Mouse (Mus musculus) Muller cell, postnatal 12 days (primary cell): ENCODE measurements around the gene Cyth1.

Source experiments
- DNase-seq: peaks from one replicate; pipeline ENCODE4 v3.0.0-alpha.2; 2015; ENCODE audit errors: inconsistent ontology term

Cyth1 gene

DNA sequence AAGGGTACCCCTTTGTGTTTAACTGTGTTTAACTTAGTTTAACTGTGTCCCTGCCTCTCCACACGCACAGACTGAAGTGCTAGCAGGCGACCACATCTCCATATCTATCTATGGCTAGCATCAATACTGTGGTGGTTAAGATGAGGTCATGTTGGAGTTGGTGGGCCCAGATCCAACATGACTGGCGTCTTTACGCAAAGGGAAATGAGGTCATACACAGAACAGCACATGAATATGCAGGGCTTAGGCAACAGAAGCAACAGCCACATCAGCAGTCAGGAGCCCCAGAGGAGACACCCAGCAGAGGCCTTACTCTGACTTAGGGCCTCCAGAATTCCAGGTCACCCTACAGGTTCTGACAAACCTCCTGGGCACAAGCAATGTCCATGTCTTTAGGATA lies 95.4 kb downstream of the Cyth1 start:
- no peak for DNase-seq

DNA sequence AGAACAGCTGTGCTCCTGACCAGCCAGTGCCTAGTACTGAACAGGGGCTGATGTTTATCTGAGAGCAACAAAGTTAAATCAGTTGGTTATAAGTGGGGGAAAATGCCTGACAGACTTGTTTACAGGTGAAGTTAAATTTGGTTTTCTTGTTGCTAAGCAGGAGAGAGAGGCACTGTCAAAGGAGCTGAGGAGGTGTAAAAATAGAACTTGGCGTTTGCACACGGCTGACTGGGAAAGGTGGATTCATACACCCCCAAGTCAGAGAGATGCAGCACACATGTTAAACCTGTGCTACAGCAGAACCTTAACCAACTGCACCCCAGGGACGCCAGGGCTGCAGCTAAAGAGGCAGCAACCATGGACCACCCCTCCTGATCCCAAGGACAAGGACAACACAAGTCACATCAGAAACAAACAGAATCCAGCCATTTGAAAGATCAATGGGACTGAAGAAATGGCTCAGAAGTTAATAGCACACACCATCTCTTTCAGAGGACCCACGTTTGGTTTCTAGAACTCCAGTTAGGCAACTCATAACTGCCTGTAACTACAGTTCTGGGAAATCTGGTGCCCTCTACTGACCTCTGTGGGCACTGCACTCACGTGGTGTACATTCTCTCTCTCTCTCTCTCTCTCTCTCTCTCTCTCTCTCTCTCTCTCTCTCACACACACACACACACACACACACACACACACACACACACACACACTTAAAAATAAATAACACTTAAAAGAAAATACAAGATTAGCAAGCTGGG lies 96.8 kb downstream of the Cyth1 start:
- no peak for DNase-seq

DNA sequence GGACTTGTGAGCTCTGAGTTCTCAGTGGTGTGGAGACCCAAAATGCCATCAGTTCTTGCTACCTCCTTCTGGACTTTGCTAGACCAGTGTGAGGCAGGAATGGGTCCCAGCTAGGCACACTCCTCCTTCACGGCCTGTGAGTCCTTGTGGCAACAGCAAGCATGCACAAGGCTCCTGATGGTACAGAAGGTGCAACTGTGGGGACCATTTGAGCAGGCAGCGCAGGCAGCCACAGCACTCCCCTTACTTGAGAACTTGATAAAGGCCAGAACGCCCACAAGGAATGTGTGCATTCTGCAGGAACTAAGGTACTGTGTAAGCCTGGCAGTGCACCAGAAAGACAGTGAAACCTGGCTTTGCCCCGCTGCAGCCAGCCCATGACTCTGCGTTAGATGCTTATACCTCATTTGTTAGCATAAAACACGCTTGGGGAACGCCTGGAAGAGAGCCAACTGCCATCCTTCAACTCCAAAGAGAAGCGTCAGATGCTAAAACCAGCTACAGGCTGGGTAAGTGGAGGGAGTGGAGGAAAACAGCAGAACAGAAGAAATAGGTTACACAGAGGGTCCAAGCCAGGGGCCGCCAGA lies 98.2 kb downstream of the Cyth1 start:
- DNase-seq, result no peak

DNA sequence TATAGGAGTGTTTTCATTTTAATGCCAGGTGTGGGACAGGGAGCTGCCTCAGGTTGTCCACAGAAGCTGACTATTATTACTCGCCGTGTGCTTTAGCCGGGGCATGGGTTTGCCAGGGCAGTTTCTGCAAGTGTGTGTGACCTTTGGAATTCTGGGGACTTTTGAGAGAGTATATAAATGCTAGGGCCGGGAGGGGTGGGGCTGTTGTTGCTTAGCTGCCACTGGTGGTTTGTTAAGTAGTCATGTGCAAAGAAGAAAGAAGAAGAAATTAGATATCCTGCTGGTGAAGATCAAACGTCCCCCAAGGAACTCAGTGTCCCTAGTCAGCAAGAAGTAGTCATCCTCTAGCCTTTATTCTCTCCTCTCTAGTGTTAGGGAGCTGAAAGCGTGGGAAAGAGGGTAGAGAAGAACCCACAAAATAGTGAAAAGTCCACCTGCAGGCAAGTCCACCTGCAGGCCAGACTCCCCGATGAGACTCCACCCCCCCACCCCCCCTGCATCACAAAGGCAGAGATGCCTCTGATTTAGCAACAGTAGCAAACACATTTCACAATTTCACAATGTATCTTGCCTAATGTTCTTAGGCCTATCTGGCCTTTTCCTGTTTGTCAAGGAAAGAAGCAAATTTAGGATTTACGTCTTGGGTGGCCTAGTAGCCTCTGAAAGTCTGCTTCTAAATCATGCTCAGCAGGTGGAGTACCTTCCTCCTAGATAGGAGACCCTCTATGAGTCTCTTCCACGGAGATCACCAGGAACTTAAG lies 100.3 kb downstream of the Cyth1 start:
- DNase-seq, result no peak

DNA sequence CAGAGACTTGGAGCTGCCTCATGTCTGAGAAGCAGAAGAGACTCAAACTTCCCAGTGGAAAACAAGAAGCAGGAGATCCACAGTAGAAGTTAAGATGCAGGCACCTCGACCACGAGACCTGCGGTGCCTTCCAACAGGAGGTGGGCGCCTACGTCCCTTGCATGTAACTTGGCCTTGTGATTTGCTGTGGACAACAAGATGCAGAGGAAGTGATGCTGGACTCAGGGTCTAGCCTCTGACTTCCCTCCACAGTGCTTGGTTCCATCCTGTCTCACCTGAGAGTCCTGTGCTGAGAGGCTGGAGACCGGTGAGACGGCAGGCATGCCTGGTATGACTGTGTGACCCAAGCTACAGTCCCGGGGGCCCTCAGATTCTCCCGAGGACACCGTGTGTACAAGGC lies 101.9 kb downstream of the Cyth1 start:
- DNase-seq, result no peak

DNA sequence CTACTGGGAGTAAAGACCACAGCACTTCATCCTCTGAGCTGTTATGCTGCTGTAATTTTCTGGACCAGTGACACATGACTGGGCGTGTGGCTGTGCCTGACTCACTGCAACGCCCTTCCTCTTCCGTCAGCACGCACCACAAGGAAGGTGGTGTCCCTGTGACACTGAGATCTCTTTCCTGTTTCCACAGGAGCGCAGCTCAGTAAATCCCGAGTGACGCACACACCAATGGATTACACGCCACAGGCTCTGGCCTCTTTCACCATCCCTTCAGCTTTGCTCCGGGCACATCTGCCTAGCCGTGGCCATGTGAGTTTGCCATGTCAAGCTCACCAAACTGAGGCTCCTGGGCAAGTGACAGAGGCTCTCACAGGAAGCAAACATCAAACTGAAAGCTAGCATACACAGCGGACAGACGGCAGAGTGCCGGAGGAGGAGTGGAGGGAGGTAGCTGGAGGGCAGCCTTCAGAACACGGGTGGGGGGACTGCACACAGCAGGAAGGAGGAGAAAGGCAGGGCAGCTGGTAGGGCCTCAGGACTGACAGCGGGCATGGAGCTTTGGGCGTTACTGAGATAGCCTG lies 102.5 kb downstream of the Cyth1 start:
- DNase-seq, result no peak

DNA sequence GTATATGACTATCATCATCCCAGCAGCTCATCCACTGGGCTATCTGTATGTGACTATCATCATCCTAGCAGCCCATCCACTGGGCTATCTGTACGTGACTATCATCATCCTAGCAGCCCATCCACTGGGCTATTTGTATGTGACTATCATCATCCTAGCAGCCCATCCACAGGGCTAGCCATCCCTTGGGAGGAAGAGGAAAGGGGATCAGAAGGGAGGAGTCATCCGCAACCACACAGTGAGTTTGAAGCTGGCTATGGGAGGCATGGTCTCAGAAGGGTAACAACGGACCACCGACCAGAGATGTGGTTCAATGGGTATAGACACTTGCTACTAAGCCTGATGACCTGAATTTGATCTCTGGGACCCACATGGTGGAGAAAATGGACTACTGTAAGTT lies 103.3 kb downstream of the Cyth1 start:
- no peak for DNase-seq

DNA sequence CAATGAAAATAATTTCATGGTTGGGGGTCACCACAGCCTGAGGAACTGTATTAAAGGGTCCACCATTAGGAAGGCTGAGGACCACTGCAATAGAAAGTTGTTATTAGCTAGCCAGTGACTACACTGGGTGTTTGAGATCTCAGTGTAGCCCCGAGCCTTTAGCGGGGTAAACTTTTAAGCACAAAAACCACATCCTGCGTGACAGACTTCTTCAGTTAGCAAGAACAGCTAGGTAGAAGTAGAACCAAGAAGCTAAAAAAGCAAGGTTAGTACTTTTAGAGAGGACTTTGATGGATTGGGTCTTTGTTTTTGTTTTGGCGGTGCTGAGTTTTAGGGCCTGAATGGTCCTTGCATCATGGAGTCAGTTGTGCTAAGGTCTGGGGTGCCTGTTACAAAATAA lies 104.7 kb downstream of the Cyth1 start:
- no peak for DNase-seq

DNA sequence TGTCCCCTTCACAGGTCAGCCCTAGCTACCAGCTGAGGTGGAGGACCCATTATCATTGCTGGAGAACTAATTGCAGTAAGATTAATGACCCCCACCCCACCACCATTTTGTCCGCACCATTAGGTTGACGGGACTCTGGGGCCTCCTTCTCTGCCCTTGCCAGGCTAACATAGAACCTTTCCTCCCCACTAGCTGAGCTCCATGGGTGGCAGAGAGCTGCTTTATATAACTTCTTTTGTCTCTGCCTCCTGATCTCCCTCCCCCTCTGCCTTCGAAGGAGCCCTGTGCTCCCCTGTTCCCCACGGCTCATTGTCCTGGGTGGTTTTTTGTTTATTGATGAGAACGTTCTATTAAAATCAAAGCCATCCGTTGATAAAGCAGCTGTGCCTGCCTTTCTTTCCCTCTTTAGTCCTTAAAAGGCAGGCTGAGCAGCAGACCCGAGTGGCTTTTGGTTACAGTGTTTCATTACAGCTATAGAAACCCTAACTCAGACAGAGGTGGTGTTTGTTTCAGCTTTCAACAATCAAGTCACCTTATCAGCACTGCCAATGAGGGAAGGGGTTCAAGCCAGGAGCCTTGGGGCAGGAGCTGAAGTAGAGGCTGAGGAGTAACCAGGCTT lies 105.7 kb downstream of the Cyth1 start:
- DNase-seq, result no peak

DNA sequence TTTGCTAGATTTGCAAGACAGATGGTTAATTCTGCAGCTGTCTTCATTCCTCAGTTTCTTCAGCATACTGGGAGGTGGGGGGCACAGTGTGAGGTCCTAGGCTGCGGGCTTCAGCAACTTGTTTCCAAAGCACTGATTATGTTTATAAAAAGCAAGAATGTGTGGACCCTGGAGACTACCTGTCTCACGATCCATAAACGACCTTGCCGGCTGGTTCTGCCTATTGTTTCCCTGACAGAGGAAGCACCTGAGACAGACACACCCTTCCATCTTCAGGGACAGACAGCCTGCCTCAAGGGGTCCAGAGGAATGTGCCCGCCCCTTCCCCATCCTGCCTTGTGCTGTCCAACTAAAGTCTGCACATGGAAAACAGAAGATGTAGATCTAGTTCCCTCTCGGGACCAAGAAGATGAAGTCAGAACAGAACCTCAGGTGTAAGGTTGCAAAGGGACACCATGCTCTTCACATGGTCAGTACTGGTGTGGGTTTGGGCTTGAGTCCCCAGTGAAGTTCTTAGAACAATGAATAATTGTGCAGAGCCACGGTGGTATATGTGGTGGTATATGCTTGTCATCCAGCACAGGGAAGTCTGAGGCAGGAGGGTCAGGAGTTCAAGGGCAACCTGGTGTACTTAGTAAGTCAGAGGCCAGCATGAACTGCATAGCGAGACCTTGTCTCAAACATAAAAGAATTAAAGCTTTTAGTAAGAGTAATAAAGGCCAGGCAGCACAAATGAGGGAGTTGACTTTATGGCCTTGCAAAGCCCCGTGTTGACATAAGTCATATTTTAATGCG lies 107.4 kb downstream of the Cyth1 start:
- DNase-seq, result no peak

DNA sequence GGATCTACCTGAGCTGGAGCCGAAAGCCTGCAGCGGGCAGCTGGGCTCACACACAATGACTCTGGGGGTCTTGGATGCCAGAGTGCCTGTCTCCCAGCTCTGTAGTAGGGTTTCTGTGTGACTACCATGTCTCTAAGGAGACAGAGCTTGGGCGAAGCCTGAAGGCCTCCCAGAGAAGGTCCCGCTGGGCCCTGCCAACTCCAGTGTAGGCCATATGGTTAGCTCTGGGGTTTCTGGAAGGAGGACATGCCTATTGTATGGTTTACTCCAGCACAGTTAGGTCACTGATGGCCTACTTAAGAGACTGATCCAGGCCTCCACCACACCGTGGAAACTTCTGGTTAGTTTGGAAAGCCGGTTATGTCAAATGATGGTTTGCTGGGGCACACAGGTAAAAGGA lies 110.0 kb downstream of the Cyth1 start:
- no peak for DNase-seq

DNA sequence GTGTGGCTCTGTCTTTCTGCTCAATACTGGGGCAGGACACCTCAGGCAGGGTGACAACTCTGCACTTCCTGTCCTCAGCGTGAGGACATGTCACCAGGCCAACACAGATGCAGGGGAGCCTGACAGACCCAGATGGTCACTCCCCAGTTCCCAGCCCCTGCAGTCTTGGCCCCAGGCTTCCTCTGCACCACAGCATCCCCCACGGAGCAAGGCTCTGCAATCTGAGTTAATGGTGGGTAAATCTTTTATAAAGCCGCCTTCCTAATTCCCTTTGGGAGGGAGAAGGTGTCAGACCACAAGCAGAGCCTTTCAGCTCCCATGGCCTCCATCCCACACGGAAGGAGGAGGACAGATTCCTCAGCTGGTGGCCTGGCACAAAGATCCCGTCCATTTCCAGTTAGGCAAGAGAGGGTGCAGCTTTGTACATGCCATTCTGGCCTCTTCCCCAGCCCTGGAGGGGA lies 112.2 kb downstream of the Cyth1 start:
- peak; percentile 23 for DNase-seq

DNA sequence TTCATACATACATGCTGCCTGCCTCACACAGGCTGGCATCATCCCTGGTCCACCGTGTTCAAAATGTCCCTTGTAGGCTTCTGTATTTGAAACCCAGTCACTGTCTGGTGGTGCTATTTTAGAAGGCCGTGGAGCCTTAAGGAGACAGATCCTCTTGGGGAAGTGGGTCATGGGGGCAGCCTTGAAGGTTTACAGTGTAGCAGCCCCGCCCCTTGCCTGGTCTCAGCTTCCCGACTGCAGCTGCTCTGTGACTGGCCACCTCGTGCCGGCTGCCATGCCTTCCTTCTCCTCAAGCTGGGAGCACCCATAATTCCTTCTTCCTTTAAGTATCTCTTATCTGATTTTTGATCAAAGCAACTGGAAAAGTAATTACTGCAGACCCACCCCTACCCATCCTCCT lies 113.1 kb downstream of the Cyth1 start:
- DNase-seq, result no peak

DNA sequence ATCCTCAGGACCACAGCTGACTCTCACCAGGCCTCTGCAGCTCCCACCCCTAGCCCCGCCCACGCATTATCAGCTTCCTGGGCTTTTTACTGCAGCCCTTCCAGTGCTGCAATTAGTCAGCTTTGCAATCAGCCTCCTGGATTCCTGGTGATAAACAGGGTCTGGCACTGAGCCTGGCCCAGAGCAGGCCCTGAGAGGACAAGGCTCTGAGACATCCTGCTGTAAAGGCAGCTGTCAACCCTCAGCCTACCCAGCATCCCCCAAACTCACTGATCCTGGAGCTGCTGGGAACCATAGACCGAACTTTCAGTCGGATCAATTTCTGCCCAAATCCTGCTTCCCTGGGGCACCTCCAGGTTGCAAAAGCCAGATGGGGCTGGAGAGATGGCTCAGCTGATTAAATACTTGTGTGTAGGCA lies 114.6 kb downstream of the Cyth1 start:
- peak; percentile 85 for DNase-seq

DNA sequence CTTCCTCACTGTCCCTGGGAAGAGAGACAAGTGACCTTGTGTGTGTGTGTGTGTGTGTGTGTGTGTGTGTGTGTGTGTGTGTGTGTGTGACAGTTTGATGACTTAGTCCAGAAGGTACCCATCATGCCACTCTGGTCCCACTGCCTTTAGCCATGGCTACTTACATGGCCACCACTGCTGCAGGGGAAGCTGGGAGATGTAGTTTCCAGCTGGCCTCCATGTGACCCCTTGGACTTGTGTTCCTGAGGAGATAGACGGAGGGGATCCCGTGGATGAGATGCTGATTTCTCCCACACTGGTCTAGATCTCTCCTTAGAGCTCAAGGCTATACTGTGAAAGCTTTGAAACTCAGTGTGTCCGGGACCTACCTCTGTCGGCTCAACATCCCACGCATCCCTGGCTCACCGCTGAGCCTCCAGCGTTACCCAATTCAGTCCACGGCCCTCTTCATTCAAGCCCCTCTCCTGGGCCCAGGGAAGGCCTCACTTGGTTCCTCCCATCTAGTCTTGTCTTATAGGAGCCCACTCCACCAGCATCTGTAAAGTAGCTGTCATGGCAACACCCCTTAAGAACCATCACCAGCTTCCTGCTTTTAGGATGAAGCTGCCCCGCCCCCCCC lies 115.2 kb downstream of the Cyth1 start:
- no peak for DNase-seq

DNA sequence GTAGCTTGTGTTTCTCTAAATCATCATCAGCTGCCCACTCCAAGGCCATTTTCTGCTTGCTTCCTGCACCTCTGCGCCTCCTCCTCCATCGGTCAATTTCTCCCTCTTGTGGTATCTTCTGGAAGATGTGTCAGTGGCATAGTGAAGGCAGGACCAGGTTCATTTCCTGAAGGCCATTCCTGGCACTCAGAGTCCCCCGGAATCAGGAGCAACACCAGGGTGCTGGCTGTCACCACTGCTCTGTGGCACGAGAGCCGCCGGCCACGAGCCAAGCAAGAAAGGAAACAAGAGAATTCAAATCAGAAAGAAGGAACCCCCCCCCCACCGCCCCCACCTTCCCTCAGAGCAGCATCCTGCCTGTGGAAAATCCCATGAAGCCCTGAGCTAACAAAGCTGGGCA lies 116.3 kb downstream of the Cyth1 start:
- no peak for DNase-seq

DNA sequence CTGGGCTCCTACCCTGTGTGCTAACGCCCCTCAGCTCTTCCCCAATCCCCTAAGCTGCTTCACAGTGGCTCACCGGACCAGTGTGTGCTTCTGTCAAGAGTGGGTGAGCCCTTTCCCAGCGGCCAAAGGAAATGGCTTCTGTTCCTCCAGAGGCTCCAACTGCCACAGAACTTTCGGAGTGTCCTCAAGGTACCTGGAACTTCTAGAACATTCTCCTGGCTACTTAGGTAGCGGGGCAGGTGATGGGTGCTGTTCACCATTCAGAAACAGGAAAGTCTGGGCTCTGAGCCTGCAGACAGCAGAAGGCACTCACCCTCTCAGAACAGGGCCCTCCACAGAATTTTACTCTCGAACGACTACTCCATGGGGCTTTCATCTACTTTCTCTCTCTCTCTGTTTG lies 117.9 kb downstream of the Cyth1 start, which contains the start of gene Dnah17:
Gene Dnah17 (minus strand): TSS at position 101 of the 400 bp plus-strand sequence.
- no peak for DNase-seq

DNA sequence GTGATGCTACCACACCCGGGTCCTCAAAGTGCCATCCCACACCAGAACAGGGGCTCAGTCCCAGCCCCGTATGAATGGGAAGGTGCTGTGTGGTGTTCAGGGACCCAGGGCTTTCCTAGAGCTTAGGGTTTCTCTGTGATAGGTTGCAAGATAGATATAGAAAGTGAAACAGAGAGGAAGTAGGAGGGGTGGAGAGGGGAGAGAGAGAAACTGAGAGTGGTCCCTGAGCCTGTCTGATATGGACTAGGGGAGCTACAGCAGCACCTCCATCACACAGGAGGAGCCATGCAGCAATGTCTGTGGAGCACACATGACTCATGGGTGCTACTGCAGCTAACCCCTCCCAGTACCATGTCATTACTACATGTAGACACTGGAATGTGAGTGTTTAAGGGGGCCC lies 118.6 kb downstream of the Cyth1 start:
- no peak for DNase-seq

DNA sequence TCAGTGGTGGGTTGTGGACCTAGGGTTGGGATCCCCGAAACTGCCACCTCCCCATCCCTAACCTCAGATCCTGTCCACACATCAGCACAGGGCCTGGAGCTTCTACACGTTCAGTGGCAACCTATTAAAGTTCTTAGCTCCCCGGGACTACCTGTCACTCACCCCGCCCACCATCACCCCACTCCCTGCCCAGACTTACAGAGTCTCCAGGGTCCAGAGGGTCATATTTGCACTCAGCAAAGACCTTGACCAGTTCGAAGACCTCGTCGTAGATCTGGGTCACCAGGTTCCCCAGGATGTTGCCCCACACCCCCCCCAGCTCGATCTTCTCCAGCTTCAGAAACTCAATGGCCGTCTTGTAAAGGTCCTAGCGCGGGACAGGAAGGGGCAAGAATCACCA lies 126.8 kb downstream of the Cyth1 start:
- no peak for DNase-seq

DNA sequence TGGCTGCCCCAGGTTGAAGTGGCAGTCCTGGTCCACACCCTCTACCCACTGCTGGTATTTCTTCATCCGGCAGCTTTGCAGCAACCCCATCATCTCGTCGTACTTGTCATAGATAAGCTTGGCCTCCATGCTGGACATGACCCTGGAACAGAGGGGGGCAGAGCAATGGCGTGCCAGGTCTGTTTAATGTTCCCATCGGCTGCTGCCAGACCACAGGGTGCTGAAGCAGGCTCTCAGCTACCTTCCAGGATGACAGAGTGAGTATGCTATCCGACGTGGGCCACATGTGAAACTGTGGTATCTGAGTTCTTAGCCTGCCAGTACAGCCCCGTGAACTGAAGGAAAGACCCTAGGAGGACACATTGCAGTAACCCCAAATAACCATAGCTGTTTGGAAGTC lies 129.6 kb downstream of the Cyth1 start:
- DNase-seq, result no peak
